Mouse (Mus musculus): Measurements from ENCODE around the gene Micu1.

- TF ChIP-seq CTCF (IDR thresholded peaks at IDR 0.05; ENCODE audit: borderline replicate concordance, insufficient read depth, low read length) (no peak), POLR2A (IDR thresholded peaks at IDR 0.05; ENCODE audit: low read depth, low read length) (no peak)
Observed at GRCm38 (mm10) chr10:59831950-59832349, 129.7 kb downstream of the Micu1 start.
